Mouse (Mus musculus) liver, embryonic 12.5 days (tissue): ENCODE results near the gene Tut4. TPM values are rescaled to one million over a fixed set of nuclear protein-coding genes. Genes with fewer than 3 reads are reported as not detected.

Experiments used
- ATAC-seq: fragments of 200-750 bp; cut with Nextera tagmentation; 2 replicates; pipeline ENCODE4 v1.8.0; 2017; ENCODE audit warnings: moderate number of reproducible peaks, mild to moderate bottlenecking, moderate library complexity
- H3K27ac ChIP-seq: fragments of 300-500 bp; sonication (generic); 2 replicates; pipeline ENCODE4 v1.5.1; 2016; ENCODE audit warnings: mild to moderate bottlenecking
- H3K27me3 ChIP-seq: fragments of 300-500 bp; sonication (generic); replicated peaks from 2 replicates; pipeline ENCODE4 v1.6.1; 2016; ENCODE audit warnings: mild to moderate bottlenecking, moderate library complexity
- H3K36me3 ChIP-seq: fragments of 300-500 bp; sonication (generic); 2 replicates; pipeline ENCODE4 v1.6.1; 2016; ENCODE audit warnings: mild to moderate bottlenecking, moderate library complexity
- H3K4me1 ChIP-seq: fragments of 300-500 bp; sonication (generic); 2 replicates; pipeline ENCODE4 v1.6.1; 2016
- H3K4me2 ChIP-seq: fragments of 300-500 bp; sonication (generic); 2 replicates; pipeline ENCODE4 v1.6.1; 2016; ENCODE audit warnings: mild to moderate bottlenecking, moderate library complexity
- H3K4me3 ChIP-seq: fragments of 300-500 bp; sonication (generic); 2 replicates; pipeline ENCODE4 v1.5.1; 2016; ENCODE audit warnings: mild to moderate bottlenecking, moderate library complexity
- H3K9ac ChIP-seq: fragments of 300-500 bp; sonication (generic); 2 replicates; pipeline ENCODE4 v1.6.1; 2016; ENCODE audit warnings: mild to moderate bottlenecking, moderate library complexity
- H3K9me3 ChIP-seq: fragments of 300-500 bp; sonication (generic); replicated peaks from 2 replicates; pipeline ENCODE4 v1.6.1; 2016; ENCODE audit warnings: mild to moderate bottlenecking, moderate library complexity
- WGBS: fragments of 180-500 bp; shearing (Covaris S2); methylation state at CpG from one replicate; pipeline ENCODE4 v1.1.7; 2016; ENCODE audit not compliant: insufficient replicate concordance; 5-methylcytosine and 5-hydroxymethylcytosine counted together
- polyA plus RNA-seq: library from polyadenylated mRNA; unstranded; fragments of >200 nt; fragmentation: Nextera tagmentation; extraction: Ambion mirVana; gene quantifications from 2 replicates; pipeline ENCODE4 v1.2.1, GENCODE M21; 2016

Tut4 gene
- polyA plus RNA-seq, 1 experiment from 2014 or later: 25.2 TPM

DNA sequence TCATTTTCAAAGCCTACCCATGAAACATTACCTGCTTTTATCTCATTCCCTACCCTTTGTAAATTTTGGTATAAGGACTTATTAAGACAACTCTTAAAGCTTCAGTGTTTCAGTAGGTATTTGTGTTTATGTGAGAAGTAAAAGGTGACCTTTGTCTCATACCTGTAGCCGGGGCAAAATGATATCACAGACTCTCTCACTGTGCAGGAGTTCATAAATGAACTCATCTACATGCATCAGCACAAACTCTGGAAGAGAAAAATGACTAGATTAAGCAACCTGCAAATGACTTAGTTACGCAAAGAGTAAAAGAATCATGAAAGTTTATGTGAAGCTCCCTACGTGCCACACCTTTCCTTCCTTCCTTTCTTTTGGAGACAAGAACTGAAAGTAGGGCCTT is 113.4 kb downstream of the Tut4 start:
- WGBS: 86% methylated on average over 3 of the region's 3 CpGs
- peaks cover 6% of the 10 kb centered on the region for H3K4me1 ChIP-seq
- H3K4me2 ChIP-seq: no peak overlapping the region
- no peak overlapping the region for H3K4me3 ChIP-seq
- H3K9ac ChIP-seq: no peak overlapping the region
- H3K27me3 ChIP-seq: no peaks in the 10 kb centered on the region
- no peak for ATAC-seq
- peaks cover 81% of the 10 kb centered on the region for H3K36me3 ChIP-seq
- H3K9me3 ChIP-seq: no peaks in the 10 kb centered on the region
- H3K27ac ChIP-seq: no peak overlapping the region

DNA sequence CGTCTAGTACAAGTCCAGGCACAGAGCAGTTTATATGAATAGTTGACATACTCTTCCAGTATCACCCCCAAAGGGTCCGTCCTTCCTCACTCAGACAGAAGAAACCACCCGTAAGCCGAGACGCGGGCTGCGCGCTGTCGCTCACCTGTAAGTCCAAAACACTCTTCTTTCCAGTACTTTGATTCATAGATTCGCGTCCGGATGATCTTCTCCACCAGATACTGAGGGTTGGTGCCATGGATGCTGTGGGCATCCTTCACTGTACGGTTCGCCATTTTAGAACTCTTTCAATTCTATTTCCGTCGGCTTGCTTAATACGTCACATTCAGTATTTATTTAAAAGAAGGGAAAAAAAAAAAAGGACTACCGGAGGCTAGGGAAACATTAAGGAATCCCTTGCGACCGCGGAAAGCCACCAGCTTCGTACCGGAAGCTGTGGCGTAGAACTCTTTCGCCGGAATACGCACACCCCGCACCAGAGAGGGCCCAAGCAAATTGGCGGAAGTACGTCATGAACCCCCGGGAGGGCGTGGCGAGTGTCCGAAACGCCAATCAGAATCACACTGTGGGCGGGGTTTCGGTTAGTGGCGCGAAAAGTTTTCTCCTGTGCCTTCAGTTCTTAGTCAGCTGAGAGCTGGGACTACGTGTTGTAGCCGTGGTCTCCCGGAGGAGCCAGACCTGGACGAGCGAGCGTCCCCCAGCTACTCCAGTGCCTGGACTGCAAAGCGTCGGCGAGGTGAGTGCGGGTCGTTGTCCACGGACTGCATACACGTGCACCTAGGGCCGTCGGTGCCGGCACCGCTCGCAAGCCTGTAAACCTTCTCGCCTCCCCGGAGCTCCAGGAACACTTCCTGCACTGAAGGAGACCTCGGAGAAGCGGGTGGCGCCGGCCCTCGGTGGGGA is 119.9 kb downstream of the Tut4 start, which contains the start of the genes Prpf38a and Orc1:
Gene Prpf38a (minus strand): TSS at position 497 of the 903 bp plus-strand sequence.
Gene Orc1 (plus strand): TSS at position 584 of the 903 bp plus-strand sequence.
- H3K9me3 ChIP-seq: peaks cover 4% of the 10 kb centered on the region; the same call in 1 of the 2 replicates
- peaks cover 45% of the 10 kb centered on the region for H3K36me3 ChIP-seq
- H3K4me1 ChIP-seq: peaks cover 49% of the 10 kb centered on the region
- peak within 1 kb of the TSS; percentile 85 for H3K4me2 ChIP-seq
- H3K4me3 ChIP-seq: peak within 1 kb of the TSS; percentile 87
- ATAC-seq: peak; percentile 97
- H3K27ac ChIP-seq: peak within 1 kb of the TSS; percentile 91
- no peaks in the 10 kb centered on the region for H3K27me3 ChIP-seq
- WGBS: under 1% methylated on average over 64 of the region's 64 CpGs
- peak within 1 kb of the TSS; percentile 89 for H3K9ac ChIP-seq

DNA sequence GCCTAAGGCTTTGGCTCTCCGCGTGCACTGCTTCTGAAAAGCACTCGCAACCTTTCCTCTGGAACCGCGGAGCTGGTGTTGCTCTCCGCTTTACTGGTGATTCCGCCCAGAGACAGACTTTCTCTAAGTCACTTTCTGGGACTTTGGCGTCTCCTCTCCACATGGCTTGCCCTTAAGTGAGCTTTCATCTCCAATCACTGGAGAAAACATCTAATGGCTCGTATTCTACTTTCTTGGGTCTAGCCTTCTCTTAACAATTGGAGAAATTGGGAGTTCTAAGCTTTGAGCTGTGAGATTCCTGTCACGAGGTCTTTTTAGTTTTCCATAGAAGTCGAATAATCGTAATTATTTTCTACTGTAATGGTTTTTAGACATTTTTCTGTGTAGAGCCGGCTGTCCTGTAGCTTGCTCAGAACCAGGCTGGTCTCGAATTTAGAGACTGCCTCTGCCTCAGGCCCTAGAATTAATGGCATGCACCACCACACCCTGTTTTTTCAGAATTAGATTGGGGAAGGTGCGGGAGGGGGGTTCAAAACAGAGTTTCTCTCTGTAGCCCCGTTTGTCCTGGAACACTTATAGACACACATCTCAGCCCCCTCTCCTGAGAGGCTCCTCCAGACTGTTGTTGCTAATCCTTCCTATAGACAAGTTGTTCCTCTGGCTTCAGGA is 120.7 kb downstream of the Tut4 start:
- Histone ChIP-seq H3K27ac (peak overlapping the region; percentile 91), H3K4me3 (peak overlapping the region; percentile 87), H3K27me3 (no peaks in the 10 kb centered on the region), H3K4me1 (peaks cover 53% of the 10 kb centered on the region), H3K9me3 (peaks cover 4% of the 10 kb centered on the region; the same call in 1 of the 2 replicates), H3K4me2 (peak overlapping the region; percentile 85), H3K9ac (peak overlapping the region; percentile 89), H3K36me3 (peaks cover 42% of the 10 kb centered on the region)
- 0 out of 2 replicates have a peak, but pooled peaks have one; percentile 17 for ATAC-seq
- WGBS: under 1% methylated on average over 16 of the region's 16 CpGs

DNA sequence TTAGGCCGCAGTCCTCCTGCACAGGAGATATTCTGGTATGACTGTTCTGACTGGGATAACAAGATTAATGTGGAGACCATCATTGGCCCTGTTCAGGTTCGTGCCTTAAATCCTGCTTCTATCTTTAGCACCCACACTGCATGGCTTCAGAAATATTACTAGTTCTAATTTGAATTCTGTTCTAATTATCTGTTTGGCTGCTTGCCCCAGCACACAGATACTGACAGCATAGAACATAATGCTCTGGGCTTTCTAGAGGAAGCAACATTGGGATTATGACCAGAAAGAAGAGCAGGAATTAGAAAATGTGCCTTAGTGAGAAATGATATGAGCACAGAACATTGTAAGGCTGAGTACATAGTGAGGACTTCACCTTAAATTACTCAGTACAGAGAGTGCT is 134.2 kb downstream of the Tut4 start:
- 94% methylated on average over 2 of the region's 2 CpGs for WGBS
- no peak overlapping the region for H3K27ac ChIP-seq
- ATAC-seq: no peak

DNA sequence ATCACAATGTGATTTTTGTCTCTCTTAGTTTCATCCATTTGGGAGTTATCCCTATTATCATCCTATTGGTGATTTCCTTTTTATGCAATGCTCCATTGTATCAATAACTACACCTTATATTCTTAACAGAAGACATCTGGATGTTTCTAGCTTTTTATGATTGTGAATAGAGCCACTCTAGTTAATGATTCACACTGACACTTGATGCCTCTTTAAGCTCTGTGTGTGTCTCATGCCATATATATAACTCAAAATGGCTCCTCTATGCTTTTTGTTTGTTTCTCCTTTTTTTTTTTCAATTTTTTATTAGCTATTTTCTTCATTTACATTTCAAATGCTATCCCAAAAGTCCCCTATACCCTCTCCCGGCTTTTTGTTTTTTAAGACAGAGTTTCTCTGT is 136.6 kb downstream of the Tut4 start:
- H3K4me1 ChIP-seq: peaks cover 7% of the 10 kb centered on the region
- H3K9ac ChIP-seq: no peak overlapping the region
- 86% methylated on average over 1 of the region's 1 CpGs for WGBS
- peaks cover 94% of the 10 kb centered on the region for H3K36me3 ChIP-seq
- H3K27ac ChIP-seq: no peak overlapping the region
- no peak for ATAC-seq
- no peaks in the 10 kb centered on the region for H3K27me3 ChIP-seq
- H3K4me3 ChIP-seq: no peak overlapping the region
- H3K9me3 ChIP-seq: no peaks in the 10 kb centered on the region
- no peak overlapping the region for H3K4me2 ChIP-seq

More for the DNA sequence above, 134.2 kb downstream of the Tut4 start:
- Histone ChIP-seq H3K9ac (no peak overlapping the region), H3K36me3 (peaks cover 94% of the 10 kb centered on the region), H3K27me3 (no peaks in the 10 kb centered on the region), H3K9me3 (no peaks in the 10 kb centered on the region), H3K4me2 (no peak overlapping the region), H3K4me1 (peaks cover 23% of the 10 kb centered on the region), H3K4me3 (no peak overlapping the region)

DNA sequence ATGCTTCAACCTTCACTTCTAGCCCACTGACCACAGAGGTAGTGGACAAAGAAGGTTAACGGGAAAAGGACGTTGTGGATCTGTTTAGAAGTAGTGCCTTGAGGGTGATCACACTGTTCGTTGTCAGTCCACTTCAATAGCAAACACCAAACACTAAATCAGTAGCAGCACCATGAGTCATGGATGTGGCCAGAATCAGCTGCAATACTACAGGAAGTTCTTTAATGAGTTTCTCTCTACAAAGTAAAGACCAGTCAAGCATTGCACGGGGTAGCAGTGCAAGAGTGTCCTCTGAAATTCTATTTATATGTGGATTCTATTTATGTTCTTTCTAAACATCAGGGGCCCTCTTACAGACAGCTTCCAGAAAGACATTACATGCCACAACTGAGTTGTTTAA is 139.1 kb downstream of the Tut4 start:
- H3K27ac ChIP-seq: no peak overlapping the region
- no peak for ATAC-seq
- H3K4me3 ChIP-seq: no peak overlapping the region
- peaks cover 93% of the 10 kb centered on the region for H3K36me3 ChIP-seq
- H3K4me1 ChIP-seq: no peaks in the 10 kb centered on the region
- H3K27me3 ChIP-seq: no peaks in the 10 kb centered on the region
- no peak overlapping the region for H3K9ac ChIP-seq
- 87% methylated on average over 4 of the region's 4 CpGs for WGBS
- no peak overlapping the region for H3K4me2 ChIP-seq
- H3K9me3 ChIP-seq: no peaks in the 10 kb centered on the region

DNA sequence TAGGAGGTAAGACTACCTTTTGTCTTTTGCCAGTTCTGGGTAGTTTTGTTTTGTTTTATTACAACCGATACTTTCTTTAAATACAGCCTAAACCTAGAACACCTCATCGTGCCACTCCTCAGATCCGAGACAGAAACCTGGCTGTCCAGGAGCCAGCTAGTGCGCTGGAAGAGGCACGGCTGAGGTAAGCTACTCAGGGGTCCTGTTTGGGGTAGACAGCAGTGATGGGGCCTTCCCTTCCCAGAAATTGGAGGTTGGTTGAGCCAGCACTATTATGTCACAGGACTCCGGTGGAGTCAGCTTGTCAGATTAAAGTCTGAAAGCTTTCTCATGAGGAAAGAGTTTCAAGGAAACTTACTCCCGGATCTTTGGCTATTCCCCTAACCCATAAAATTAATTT is 142.6 kb downstream of the Tut4 start:
- H3K27me3 ChIP-seq: no peaks in the 10 kb centered on the region
- H3K36me3 ChIP-seq: peaks cover 93% of the 10 kb centered on the region
- ATAC-seq: no peak
- no peak overlapping the region for H3K4me3 ChIP-seq
- WGBS: 83% methylated on average over 7 of the region's 7 CpGs
- no peak overlapping the region for H3K9ac ChIP-seq
- no peaks in the 10 kb centered on the region for H3K4me1 ChIP-seq
- H3K27ac ChIP-seq: no peak overlapping the region
- H3K4me2 ChIP-seq: no peak overlapping the region
- no peaks in the 10 kb centered on the region for H3K9me3 ChIP-seq

DNA sequence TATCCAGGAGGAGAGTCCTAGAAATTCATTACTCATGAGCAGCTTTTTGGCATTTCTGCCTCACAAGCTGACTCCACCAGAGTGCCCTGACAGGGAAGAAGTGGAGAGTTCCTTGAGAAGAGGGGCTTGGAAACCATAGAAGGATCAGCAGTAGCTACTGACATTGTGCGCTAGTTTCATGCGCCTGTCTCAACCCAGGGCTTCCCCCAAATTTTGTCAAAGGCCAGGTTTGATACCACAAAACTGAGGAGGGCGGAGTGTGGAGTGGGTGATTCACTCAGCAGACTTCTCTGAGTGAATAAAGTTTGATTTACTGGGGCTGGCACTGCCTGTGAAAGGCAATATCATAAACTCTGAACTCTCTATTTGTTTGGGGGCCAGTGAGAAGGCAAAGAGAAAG is 149.4 kb downstream of the Tut4 start:
- no peak overlapping the region for H3K4me2 ChIP-seq
- H3K36me3 ChIP-seq: peaks cover 90% of the 10 kb centered on the region
- ATAC-seq: no peak
- no peak overlapping the region for H3K27ac ChIP-seq
- no peak overlapping the region for H3K9ac ChIP-seq
- H3K27me3 ChIP-seq: no peaks in the 10 kb centered on the region
- no peaks in the 10 kb centered on the region for H3K4me1 ChIP-seq
- H3K9me3 ChIP-seq: no peaks in the 10 kb centered on the region
- WGBS: 89% methylated on average over 3 of the region's 3 CpGs
- H3K4me3 ChIP-seq: no peak overlapping the region

Other genes with a start within 250 kb of the Tut4 start
- gene Zyg11a, start 241.4 kb upstream of the Tut4 start, polyA plus RNA-seq: 0.07 and 0.08 TPM in 2 replicates
- gene Zyg11b, start 158.3 kb upstream of the Tut4 start, polyA plus RNA-seq: 4.0 and 4.5 TPM in 2 replicates
- 33.7 and 34.3 TPM in 2 replicates for gene Coa7, start 131.3 kb upstream of the Tut4 start, polyA plus RNA-seq
- gene Shisal2a, start 76.1 kb upstream of the Tut4 start, polyA plus RNA-seq: 0.32 TPM in 1 of 2 replicates, not detected in the other
- gene Gpx7, start 52.5 kb upstream of the Tut4 start, polyA plus RNA-seq: 12.3 and 13.6 TPM in 2 replicates
- gene Prpf38a, start 119.9 kb downstream of the Tut4 start, polyA plus RNA-seq: 62.4 and 65.8 TPM in 2 replicates
- 27.9 and 29.0 TPM in 2 replicates for gene Orc1, start 120.0 kb downstream of the Tut4 start, polyA plus RNA-seq
- gene Cc2d1b, start 160.5 kb downstream of the Tut4 start, polyA plus RNA-seq: 18.9 and 20.2 TPM in 2 replicates